Mouse (Mus musculus): Measurements from ENCODE around the gene Gm17387.

- TF ChIP-seq POLR2A (IDR thresholded peaks at IDR 0.05; ENCODE audit: borderline replicate concordance, extremely low read depth, insufficient read depth, insufficient read length, poor library complexity, severe bottlenecking) (no peak), CTCF (IDR thresholded peaks at IDR 0.05; ENCODE audit: borderline replicate concordance, extremely low read depth, insufficient read depth, insufficient read length) (no peak)
Measured at GRCm38 (mm10) chr7:141040867-141041606, 12.1 kb downstream of the Gm17387 start.
